Mouse (Mus musculus): ENCODE results near the gene Fcrla. TPM values are rescaled to one million over a fixed set of nuclear protein-coding genes. Genes with fewer than 3 reads are reported as not detected.

Fcrla gene
- polyA plus RNA-seq, 1 experiment from 2014 or later, result not detected

Other genes with a start within 250 kb of the Fcrla start
- 7.7 and 8.1 TPM in 2 replicates for gene Atf6, start 59.8 kb downstream of the Fcrla start, polyA plus RNA-seq (2015; fragmentation: Nextera tagmentation; extraction: Ambion mirVana)
- 0.58 and 1.1 TPM in 2 replicates for gene Gm26620, start 42.5 kb downstream of the Fcrla start, polyA plus RNA-seq (2015; fragmentation: Nextera tagmentation; extraction: Ambion mirVana)
- gene Dusp12, start 42.0 kb downstream of the Fcrla start, polyA plus RNA-seq (2015; fragmentation: Nextera tagmentation; extraction: Ambion mirVana), result 32.6 and 39.2 TPM in 2 replicates
- 0.22 TPM in 1 of 2 replicates, not detected in the other for gene Fcrlb, start 14.6 kb downstream of the Fcrla start, polyA plus RNA-seq (2015; fragmentation: Nextera tagmentation; extraction: Ambion mirVana)
- 0.63 and 1.7 TPM in 2 replicates for gene Fcgr2b, start 49.0 kb upstream of the Fcrla start, polyA plus RNA-seq (2015; fragmentation: Nextera tagmentation; extraction: Ambion mirVana)
- gene Fcgr4, start 91.3 kb upstream of the Fcrla start, polyA plus RNA-seq (2015; fragmentation: Nextera tagmentation; extraction: Ambion mirVana), result 0.22 and 0.32 TPM in 2 replicates
- 6.7 and 7.6 TPM in 2 replicates for gene Fcgr3, start 137.4 kb upstream of the Fcrla start, polyA plus RNA-seq (2015; fragmentation: Nextera tagmentation; extraction: Ambion mirVana)
- gene Cfap126, start 186.3 kb upstream of the Fcrla start, polyA plus RNA-seq (2015; fragmentation: Nextera tagmentation; extraction: Ambion mirVana), result 5.3 and 6.4 TPM in 2 replicates
- 206 and 226 TPM in 2 replicates for gene Sdhc, start 223.0 kb upstream of the Fcrla start, polyA plus RNA-seq (2015; fragmentation: Nextera tagmentation; extraction: Ambion mirVana)
- gene Mpz, start 223.1 kb upstream of the Fcrla start, polyA plus RNA-seq (2015; fragmentation: Nextera tagmentation; extraction: Ambion mirVana), result not detected in 2 replicates